Mouse (Mus musculus) CH12.LX (cell line): ENCODE measurements at regions not wholly inside any gene's neighbourhood (a gene's known extent, or its start where the extent isn't known, plus 50 kb on each side); places are given as distances from the start of the nearest gene placed in this dataset.

Source experiments
- BHLHE40 ChIP-seq: IDR thresholded peaks from 2 replicates; pipeline ENCODE4 v1.6.1; 2011; ENCODE audit warnings: mild to moderate bottlenecking, low read depth, low read length, improper control_type of control experiment
- CTCF ChIP-seq, 2 experiments: IDR thresholded peaks in 1 of 2; conservative IDR thresholded peaks in 1 of 2; 2 replicates each; pipeline ENCODE4 v1.5.1; 2011 to 2012; ENCODE audit warnings: low read depth in 2 of 2, low read length in 2 of 2, improper control_type of control experiment in 1 of 2, inconsistent platforms in 1 of 2, mild to moderate bottlenecking in 1 of 2, moderate library complexity in 1 of 2
- MAX ChIP-seq: IDR thresholded peaks from 2 replicates; pipeline ENCODE4 v1.6.1; 2011; ENCODE audit warnings: low read length, improper control_type of control experiment
- NELFE ChIP-seq: IDR thresholded peaks from 2 replicates; pipeline ENCODE4 v1.6.1; 2011; ENCODE audit warnings: low read depth, low read length, improper control_type of control experiment
- POLR2A ChIP-seq: IDR thresholded peaks from 2 replicates; pipeline ENCODE4 v1.6.1; 2011; ENCODE audit warnings: low read depth, mild to moderate bottlenecking, improper control_type of control experiment, low read length
- RAD21 ChIP-seq: IDR thresholded peaks from 2 replicates; pipeline ENCODE4 v1.6.1; 2011; ENCODE audit warnings: low read depth, mild to moderate bottlenecking, low read length, improper control_type of control experiment, moderate library complexity
- SMC3 ChIP-seq: IDR thresholded peaks from 2 replicates; pipeline ENCODE4 v1.6.1; 2011; ENCODE audit warnings: low read depth, low read length, improper control_type of control experiment
- TBP ChIP-seq: conservative IDR thresholded peaks from 2 replicates; pipeline ENCODE4 v1.6.1; 2011; ENCODE audit warnings: low read depth, low read length, improper control_type of control experiment
- UBTF ChIP-seq: IDR thresholded peaks from 2 replicates; pipeline ENCODE4 v1.6.1; 2012; ENCODE audit warnings: low read depth, mild to moderate bottlenecking, inconsistent platforms, low read length, improper control_type of control experiment, moderate library complexity
- USF1 ChIP-seq: IDR thresholded peaks from 2 replicates; pipeline ENCODE4 v1.6.1; 2014; ENCODE audit warnings: low read depth, mild to moderate bottlenecking, inconsistent platforms, low read length, improper control_type of control experiment

DNA sequence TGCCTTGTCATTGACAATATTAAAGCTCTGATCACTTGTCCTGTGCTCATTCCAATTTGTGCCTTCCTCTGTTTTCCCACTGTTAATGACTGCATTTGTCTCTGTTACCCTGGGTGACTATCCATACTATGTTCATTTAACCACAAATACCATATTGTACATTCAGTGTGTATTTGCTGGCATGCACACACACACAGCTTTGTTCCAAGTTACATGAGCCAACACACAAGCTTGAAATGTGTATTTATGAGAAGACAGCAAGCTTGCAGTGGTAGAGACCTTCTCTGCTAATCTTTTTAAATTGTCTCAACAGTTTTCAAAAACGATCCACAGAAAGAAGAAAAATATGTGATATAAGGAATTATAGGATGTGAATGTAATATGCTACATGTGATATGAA is 193.8 kb upstream of the Ptprk start:
- TF ChIP-seq BHLHE40 (no peak), RAD21 (no peak), USF1 (no peak), MAX (no peak), POLR2A (no peak), NELFE (no peak), TBP (no peak), SMC3 (no peak), CTCF (conservative IDR thresholded peaks at IDR 0.05 in 1 of 2, IDR thresholded peaks at IDR 0.05 in 1 of 2; ENCODE audit: low read depth in 2 of 2, low read length in 2 of 2) (no peak), UBTF (no peak)
